In the genomic region with DNA sequence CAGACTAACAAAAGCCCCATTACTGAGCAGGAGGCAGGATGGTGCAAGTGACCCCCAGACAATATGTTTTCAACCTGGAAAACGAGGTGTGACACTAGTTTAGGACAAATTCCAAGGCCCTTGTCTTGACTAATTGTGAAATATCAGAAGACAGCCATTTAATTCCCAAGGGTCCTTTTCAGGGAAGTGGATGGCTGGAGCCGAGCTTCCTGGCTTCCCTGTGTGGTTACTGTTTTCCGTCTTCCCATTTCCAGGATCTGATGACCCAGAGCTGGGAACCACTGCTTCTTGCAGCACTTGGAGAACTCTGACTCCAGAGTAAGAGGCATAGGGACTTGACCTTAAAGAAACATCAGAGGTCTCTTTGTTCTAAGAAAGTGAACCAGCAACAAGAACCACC, we compare ENCODE assay signal across 11 mouse cellular contexts.
"Had no signal": no experiment of that assay in that cellular context is flagged by ENCODE, and none has a peak within 500 bp of the region (broad histone marks: within the 10 kb centered on the region; RNA-seq: fewer than 3 reads in every experiment).

No protein-coding gene starts in this region.

- H3K27ac ChIP-seq: limb, embryonic 13.5 days; liver, embryonic 15.5 days; midbrain, embryonic 13.5 days had no signal

- H3K4me1 ChIP-seq: limb, embryonic 13.5 days; liver, embryonic 15.5 days; midbrain, embryonic 13.5 days had no signal

- H3K9me3 ChIP-seq: limb, embryonic 13.5 days; liver, embryonic 15.5 days; midbrain, embryonic 13.5 days had no signal

- H3K27me3 ChIP-seq: limb, embryonic 13.5 days; liver, embryonic 15.5 days; midbrain, embryonic 13.5 days had no signal

- DNase-seq: kidney, postnatal 14 days; left cerebral cortex, postnatal 4 days; lung, adult 2 months; lung, postnatal 36 days; right cerebral cortex, postnatal 14 days; thymus, postnatal 4 days had no signal

- H3K36me3 ChIP-seq: limb, embryonic 13.5 days; liver, embryonic 15.5 days; midbrain, embryonic 13.5 days had no signal

- H3K4me2 ChIP-seq: limb, embryonic 13.5 days; liver, embryonic 11.5 days; liver, embryonic 15.5 days; midbrain, embryonic 13.5 days had no signal

- H3K9ac ChIP-seq: limb, embryonic 13.5 days; liver, embryonic 15.5 days; midbrain, embryonic 13.5 days had no signal

- ATAC-seq: lung, postnatal 0 days; midbrain, embryonic 13.5 days had no signal

- H3K4me3 ChIP-seq: limb, embryonic 13.5 days; liver, embryonic 15.5 days; midbrain, embryonic 13.5 days had no signal
